Mouse (Mus musculus) hindbrain, embryonic 15.5 days (tissue): Measurements from ENCODE around the gene Mpp6. TPM values are rescaled to one million over a fixed set of nuclear protein-coding genes. Genes with fewer than 3 reads are reported as not detected.

ENCODE experiments used
- ATAC-seq: fragments of 200-750 bp; cut with Nextera tagmentation; 2 replicates; pipeline ENCODE4 v1.8.0; 2017; ENCODE audit warnings: low read depth, moderate number of reproducible peaks, moderate TSS enrichment; ENCODE audit not compliant: low FRiP score
- H3K27ac ChIP-seq: fragments of 300-500 bp; sonication (generic); replicated peaks from 2 replicates; pipeline ENCODE4 v1.5.1; 2015; ENCODE audit warnings: mild to moderate bottlenecking, inconsistent platforms
- H3K27me3 ChIP-seq: fragments of 300-500 bp; sonication (generic); 2 replicates; pipeline ENCODE4 v1.6.1; 2015; ENCODE audit warnings: control low read depth, inconsistent platforms
- H3K36me3 ChIP-seq: fragments of 300-500 bp; sonication (generic); 2 replicates; pipeline ENCODE4 v1.6.1; 2015; ENCODE audit warnings: control low read depth, inconsistent platforms
- H3K4me1 ChIP-seq: fragments of 300-500 bp; sonication (generic); replicated peaks from 2 replicates; pipeline ENCODE4 v1.6.1; 2015; ENCODE audit warnings: control low read depth, inconsistent platforms
- H3K4me2 ChIP-seq: fragments of 300-500 bp; sonication (generic); 2 replicates; pipeline ENCODE4 v1.6.1; 2015; ENCODE audit warnings: moderate library complexity, mild to moderate bottlenecking, inconsistent platforms
- H3K4me3 ChIP-seq: fragments of 300-500 bp; sonication (generic); 2 replicates; pipeline ENCODE4 v1.5.1; 2015; ENCODE audit warnings: mild to moderate bottlenecking, inconsistent platforms
- H3K9ac ChIP-seq: fragments of 300-500 bp; sonication (generic); 2 replicates; pipeline ENCODE4 v1.6.1; 2015; ENCODE audit warnings: inconsistent platforms
- H3K9me3 ChIP-seq: fragments of 300-500 bp; sonication (generic); 2 replicates; pipeline ENCODE4 v1.6.1; 2016; ENCODE audit warnings: control low read depth, inconsistent platforms
- WGBS: fragments of 180-500 bp; shearing (Covaris S2); methylation state at CpG from one replicate; pipeline ENCODE4 v1.1.7; 2015; 5-methylcytosine and 5-hydroxymethylcytosine counted together
- polyA plus RNA-seq: library from polyadenylated mRNA; unstranded; fragments of >200 nt; fragmentation: Nextera tagmentation; extraction: Ambion mirVana; gene quantifications from 2 replicates; pipeline ENCODE4 v1.2.1, GENCODE M21; 2015

Gene Mpp6
- polyA plus RNA-seq, 1 experiment from 2014 or later = 58.3 TPM

GRCm38 (mm10) chr6:50214711-50215372 is 104.8 kb downstream of the Mpp6 start:
- no peaks in the 10 kb centered on the region for H3K4me1 ChIP-seq
- ATAC-seq = no peak
- H3K27me3 ChIP-seq = no peaks in the 10 kb centered on the region
- H3K36me3 ChIP-seq = 0 out of 2 replicates have a peak, but pooled peaks cover 5% of the 10 kb centered on the region
- H3K4me2 ChIP-seq = no peak overlapping the region
- no peak overlapping the region for H3K9ac ChIP-seq
- H3K27ac ChIP-seq = no peak overlapping the region
- H3K9me3 ChIP-seq = no peaks in the 10 kb centered on the region
- no peak overlapping the region for H3K4me3 ChIP-seq
- 72% methylated on average over 2 of the region's 2 CpGs for WGBS

DNA sequence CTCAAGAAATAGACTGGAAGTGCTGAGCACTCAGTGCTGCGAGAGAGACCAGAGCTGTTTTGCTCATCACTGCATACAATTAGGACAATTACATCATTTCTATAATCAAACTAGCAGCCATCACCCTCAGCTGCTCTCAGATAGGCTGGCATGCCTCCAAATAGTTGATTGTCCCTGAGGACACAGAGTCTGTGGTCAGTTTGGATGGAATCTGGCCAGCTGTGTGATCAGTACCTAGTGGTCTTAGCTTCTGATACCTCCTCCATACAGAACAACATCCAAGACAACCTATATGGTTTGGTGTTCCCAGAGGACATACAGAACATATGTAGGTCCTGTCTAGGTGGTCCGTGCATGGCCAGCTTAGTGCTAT is 105.3 kb downstream of the Mpp6 start:
- Histone ChIP-seq H3K36me3 (0 out of 2 replicates have a peak, but pooled peaks cover 5% of the 10 kb centered on the region), H3K9ac (no peak overlapping the region), H3K4me1 (no peaks in the 10 kb centered on the region), H3K4me3 (no peak overlapping the region), H3K27me3 (no peaks in the 10 kb centered on the region), H3K9me3 (no peaks in the 10 kb centered on the region), H3K27ac (no peak overlapping the region), H3K4me2 (no peak overlapping the region)
- ATAC-seq = no peak
- 80% methylated on average over 2 of the region's 2 CpGs for WGBS

DNA sequence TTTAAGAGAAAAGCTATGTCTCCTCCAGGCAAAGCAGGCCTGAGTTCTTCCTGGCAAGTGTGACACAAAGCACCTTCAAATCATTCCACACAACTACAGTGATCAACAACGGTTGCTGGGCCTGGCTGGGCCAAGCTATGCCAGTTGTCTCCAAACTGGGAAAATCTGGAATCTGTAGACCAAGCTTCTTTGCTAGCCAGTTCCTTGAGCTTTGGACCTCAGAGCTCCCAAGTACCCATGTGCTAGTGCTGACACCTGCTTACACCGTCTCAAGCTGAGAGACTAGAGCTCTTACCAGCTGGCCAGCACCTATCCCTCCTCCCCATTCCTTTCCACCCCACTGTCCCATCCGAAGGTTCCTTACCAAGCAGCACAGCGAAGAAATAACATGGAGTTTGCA is 105.9 kb downstream of the Mpp6 start:
- 0 out of 2 replicates have a peak, but pooled peaks cover 5% of the 10 kb centered on the region for H3K36me3 ChIP-seq
- WGBS = 95% methylated on average over 4 of the region's 4 CpGs
- ATAC-seq = no peak

GRCm38 (mm10) chr6:50218628-50219027 is 108.6 kb downstream of the Mpp6 start:
- Histone ChIP-seq H3K4me2 (no peak overlapping the region), H3K4me3 (no peak overlapping the region), H3K27me3 (no peaks in the 10 kb centered on the region), H3K27ac (no peak overlapping the region), H3K4me1 (no peaks in the 10 kb centered on the region), H3K9ac (no peak overlapping the region), H3K36me3 (no peaks in the 10 kb centered on the region), H3K9me3 (no peaks in the 10 kb centered on the region)
- no peak for ATAC-seq
- WGBS = 71% methylated on average over 3 of the region's 3 CpGs

More for the DNA sequence above, 105.9 kb downstream of the Mpp6 start:
- Histone ChIP-seq H3K9ac (no peak overlapping the region), H3K4me3 (no peak overlapping the region), H3K27me3 (no peaks in the 10 kb centered on the region), H3K4me1 (no peaks in the 10 kb centered on the region), H3K27ac (no peak overlapping the region), H3K4me2 (no peak overlapping the region), H3K9me3 (no peaks in the 10 kb centered on the region)

GRCm38 (mm10) chr6:50219066-50219465 is 109.0 kb downstream of the Mpp6 start:
- Histone ChIP-seq H3K27me3 (no peaks in the 10 kb centered on the region), H3K27ac (no peak overlapping the region), H3K9me3 (no peaks in the 10 kb centered on the region), H3K4me2 (no peak overlapping the region), H3K36me3 (no peaks in the 10 kb centered on the region), H3K9ac (no peak overlapping the region), H3K4me1 (no peaks in the 10 kb centered on the region), H3K4me3 (no peak overlapping the region)
- no peak for ATAC-seq
- WGBS = 92% methylated on average over 6 of the region's 6 CpGs

DNA sequence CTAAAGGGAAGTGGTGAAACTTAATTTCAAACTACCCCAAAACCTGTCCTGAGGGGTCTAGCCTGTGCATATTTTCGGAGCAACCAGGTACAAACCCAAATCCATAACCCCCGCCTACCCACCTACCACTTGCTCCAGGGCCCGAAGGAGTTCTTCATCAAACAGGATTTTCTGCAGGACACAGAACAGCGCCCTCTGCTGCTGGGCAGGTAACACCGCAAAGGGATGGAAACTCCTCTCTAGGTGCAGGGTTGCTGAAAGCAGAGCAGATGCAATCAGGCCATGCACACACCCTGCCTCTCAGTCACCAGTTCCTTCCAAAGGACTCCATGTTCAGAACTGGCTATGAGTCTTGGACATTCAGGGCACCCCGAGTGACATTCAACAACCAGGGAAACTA is 110.8 kb downstream of the Mpp6 start:
- no peak overlapping the region for H3K4me2 ChIP-seq
- H3K9ac ChIP-seq = no peak overlapping the region
- H3K9me3 ChIP-seq = no peaks in the 10 kb centered on the region
- WGBS = 58% methylated on average over 6 of the region's 6 CpGs
- no peak overlapping the region for H3K27ac ChIP-seq
- H3K27me3 ChIP-seq = no peaks in the 10 kb centered on the region
- no peak for ATAC-seq
- H3K4me3 ChIP-seq = no peak overlapping the region
- no peaks in the 10 kb centered on the region for H3K36me3 ChIP-seq
- no peaks in the 10 kb centered on the region for H3K4me1 ChIP-seq

DNA sequence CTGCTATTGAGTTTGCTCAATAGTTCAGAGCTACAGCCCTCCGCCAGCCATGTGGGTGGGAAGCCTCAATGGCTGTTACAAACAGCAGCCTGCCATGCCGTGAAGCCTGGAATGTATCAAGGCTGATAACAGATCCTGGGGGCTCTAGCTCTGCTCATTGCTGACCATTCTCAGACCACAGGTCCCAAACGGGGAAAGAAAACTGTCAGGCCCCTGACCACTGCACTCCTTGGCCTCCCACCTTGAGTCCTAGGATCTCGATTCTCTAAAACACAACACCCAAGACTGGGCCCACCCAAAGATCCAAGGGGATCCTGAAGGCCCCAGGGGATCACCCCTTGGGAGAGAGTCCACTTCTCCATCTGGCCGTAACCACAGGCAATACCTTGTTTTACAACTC is 112.3 kb downstream of the Mpp6 start:
- Histone ChIP-seq H3K4me2 (no peak overlapping the region), H3K4me1 (no peaks in the 10 kb centered on the region), H3K36me3 (no peaks in the 10 kb centered on the region), H3K9ac (no peak overlapping the region), H3K27me3 (no peaks in the 10 kb centered on the region), H3K9me3 (no peaks in the 10 kb centered on the region), H3K27ac (no peak overlapping the region), H3K4me3 (no peak overlapping the region)
- WGBS = 83% methylated on average over 5 of the region's 5 CpGs
- ATAC-seq = no peak

- Histone ChIP-seq H3K9ac (no peak overlapping the region), H3K4me2 (no peak overlapping the region), H3K27me3 (no peaks in the 10 kb centered on the region), H3K36me3 (no peaks in the 10 kb centered on the region), H3K4me3 (no peak overlapping the region), H3K9me3 (no peaks in the 10 kb centered on the region), H3K4me1 (no peaks in the 10 kb centered on the region), H3K27ac (no peak overlapping the region)
- 79% methylated on average over 5 of the region's 5 CpGs for WGBS
- no peak for ATAC-seq
Measured at GRCm38 (mm10) chr6:50222986-50223385, 112.9 kb downstream of the Mpp6 start.

GRCm38 (mm10) chr6:50223606-50224005 is 113.6 kb downstream of the Mpp6 start:
- H3K36me3 ChIP-seq = no peaks in the 10 kb centered on the region
- H3K27ac ChIP-seq = no peak overlapping the region
- H3K4me3 ChIP-seq = no peak overlapping the region
- no peak overlapping the region for H3K4me2 ChIP-seq
- no peak overlapping the region for H3K9ac ChIP-seq
- no peaks in the 10 kb centered on the region for H3K9me3 ChIP-seq
- no peak for ATAC-seq
- 97% methylated on average over 4 of the region's 4 CpGs for WGBS
- no peaks in the 10 kb centered on the region for H3K4me1 ChIP-seq
- no peaks in the 10 kb centered on the region for H3K27me3 ChIP-seq

DNA sequence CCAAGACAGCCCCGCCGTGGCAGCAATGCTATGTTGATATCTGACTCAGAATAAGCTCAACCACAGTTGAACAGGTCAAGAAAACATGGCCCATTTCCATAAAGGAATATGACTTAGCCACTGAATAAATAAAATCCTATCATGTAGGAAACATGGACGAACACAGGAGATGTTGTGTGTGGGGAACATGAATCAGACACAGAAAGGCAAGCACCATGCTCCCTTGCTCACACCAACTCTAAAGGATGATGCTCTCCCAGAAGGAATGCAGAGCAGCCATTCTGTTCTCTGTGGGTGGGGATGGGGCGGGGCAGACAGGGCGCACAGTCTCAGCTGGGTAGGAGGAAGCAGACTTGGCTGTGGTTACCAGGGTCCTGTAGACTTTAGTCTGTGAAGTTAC is 115.2 kb downstream of the Mpp6 start:
- 83% methylated on average over 5 of the region's 5 CpGs for WGBS
- no peak overlapping the region for H3K27ac ChIP-seq
- H3K27me3 ChIP-seq = no peaks in the 10 kb centered on the region
- no peak for ATAC-seq
- H3K9ac ChIP-seq = no peak overlapping the region
- no peaks in the 10 kb centered on the region for H3K36me3 ChIP-seq
- H3K4me2 ChIP-seq = no peak overlapping the region
- H3K4me3 ChIP-seq = no peak overlapping the region
- H3K4me1 ChIP-seq = no peaks in the 10 kb centered on the region
- no peaks in the 10 kb centered on the region for H3K9me3 ChIP-seq

GRCm38 (mm10) chr6:50228180-50228579 is 118.1 kb downstream of the Mpp6 start:
- Histone ChIP-seq H3K27ac (no peak overlapping the region), H3K9ac (no peak overlapping the region), H3K4me3 (no peak overlapping the region), H3K9me3 (no peaks in the 10 kb centered on the region), H3K4me1 (no peaks in the 10 kb centered on the region), H3K36me3 (no peaks in the 10 kb centered on the region), H3K4me2 (no peak overlapping the region), H3K27me3 (no peaks in the 10 kb centered on the region)
- no peak for ATAC-seq
- 72% methylated on average over 5 of the region's 5 CpGs for WGBS

- Histone ChIP-seq H3K4me3 (no peak overlapping the region), H3K9me3 (no peaks in the 10 kb centered on the region), H3K4me1 (no peaks in the 10 kb centered on the region), H3K36me3 (no peaks in the 10 kb centered on the region), H3K27me3 (no peaks in the 10 kb centered on the region), H3K27ac (no peak overlapping the region), H3K9ac (no peak overlapping the region), H3K4me2 (no peak overlapping the region)
- ATAC-seq = no peak
- WGBS = 95% methylated on average over 5 of the region's 5 CpGs
Measured at GRCm38 (mm10) chr6:50231288-50231687, 121.2 kb downstream of the Mpp6 start.

DNA sequence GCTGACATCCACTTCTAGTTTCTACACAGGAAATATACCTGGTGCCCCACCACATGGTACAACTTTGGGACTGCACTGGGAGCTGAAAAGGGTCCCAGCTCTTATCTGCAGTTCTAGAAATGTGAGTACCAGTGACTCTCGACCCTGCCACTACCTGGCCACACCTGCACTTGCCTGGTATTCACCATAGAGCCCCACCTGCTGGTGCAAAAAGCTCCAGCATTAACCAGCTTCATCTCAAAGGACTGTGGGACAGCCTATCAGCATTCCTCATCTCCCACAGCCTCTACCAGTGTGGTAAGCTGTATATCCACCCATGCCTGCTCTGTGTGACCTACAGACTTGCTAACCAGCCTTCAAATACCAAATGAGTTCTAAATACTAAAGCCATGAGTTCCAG is 122.9 kb downstream of the Mpp6 start:
- no peaks in the 10 kb centered on the region for H3K4me1 ChIP-seq
- no peaks in the 10 kb centered on the region for H3K27me3 ChIP-seq
- H3K4me2 ChIP-seq = no peak overlapping the region
- no peak for ATAC-seq
- H3K36me3 ChIP-seq = no peaks in the 10 kb centered on the region
- H3K4me3 ChIP-seq = no peak overlapping the region
- H3K9me3 ChIP-seq = no peaks in the 10 kb centered on the region
- no peak overlapping the region for H3K27ac ChIP-seq
- 77% methylated on average over 1 of the region's 1 CpGs for WGBS
- no peak overlapping the region for H3K9ac ChIP-seq
